Mouse (Mus musculus) cerebellum, postnatal 25 days (tissue): ENCODE results near the gene Olfr418.
"Not testable (repeated sequence)": the region's sequence is repeated elsewhere in the genome, so short reads cannot be mapped to it uniquely, and the experiment has no call there.

Experiments used
- DNase-seq, 2 experiments: peaks; one replicate each; pipeline ENCODE4 v3.0.0; 2021; ENCODE audit warnings: mixed read lengths in 2 of 2

The Olfr418 gene

GRCm38 (mm10) chr1:173265701-173266100 lies at the start of gene Olfr418:
Olfr418 (plus strand) TSS chr1:173266001.
- no peak for DNase-seq

GRCm38 (mm10) chr1:173216481-173216880 lies 49.3 kb upstream of the Olfr418 start:
- no peak for DNase-seq

- no peak for DNase-seq
Observed at GRCm38 (mm10) chr1:173227081-173227480, 38.7 kb upstream of the Olfr418 start, which contains the start of gene Fcer1a. Fcer1a (minus strand) TSS chr1:173227214.

- DNase-seq: not testable (repeated sequence)
Observed at GRCm38 (mm10) chr1:173237004-173237403, 28.8 kb upstream of the Olfr418 start.

GRCm38 (mm10) chr1:173249888-173250287 lies 15.9 kb upstream of the Olfr418 start:
- DNase-seq: no peak

- DNase-seq: no peak
Observed at GRCm38 (mm10) chr1:173277677-173278076, 11.9 kb downstream of the Olfr418 start, which contains the start of gene Mptx2. Mptx2 (minus strand) TSS chr1:173277777.

GRCm38 (mm10) chr1:173302795-173303194 lies 37.0 kb downstream of the Olfr418 start:
- DNase-seq: not testable (repeated sequence)

GRCm38 (mm10) chr1:173313535-173314050 lies 47.8 kb downstream of the Olfr418 start:
- DNase-seq: not testable (repeated sequence)

GRCm38 (mm10) chr1:173315725-173316124 lies 49.9 kb downstream of the Olfr418 start:
- DNase-seq: no peak

GRCm38 (mm10) chr1:173317925-173318477 lies 52.2 kb downstream of the Olfr418 start:
- no peak for DNase-seq

GRCm38 (mm10) chr1:173321593-173322248 lies 55.9 kb downstream of the Olfr418 start:
- DNase-seq: no peak

GRCm38 (mm10) chr1:173322249-173322627 lies 56.4 kb downstream of the Olfr418 start:
- DNase-seq: no peak
